8 mouse cellular contexts compared by ENCODE assay signal in the genomic region with DNA sequence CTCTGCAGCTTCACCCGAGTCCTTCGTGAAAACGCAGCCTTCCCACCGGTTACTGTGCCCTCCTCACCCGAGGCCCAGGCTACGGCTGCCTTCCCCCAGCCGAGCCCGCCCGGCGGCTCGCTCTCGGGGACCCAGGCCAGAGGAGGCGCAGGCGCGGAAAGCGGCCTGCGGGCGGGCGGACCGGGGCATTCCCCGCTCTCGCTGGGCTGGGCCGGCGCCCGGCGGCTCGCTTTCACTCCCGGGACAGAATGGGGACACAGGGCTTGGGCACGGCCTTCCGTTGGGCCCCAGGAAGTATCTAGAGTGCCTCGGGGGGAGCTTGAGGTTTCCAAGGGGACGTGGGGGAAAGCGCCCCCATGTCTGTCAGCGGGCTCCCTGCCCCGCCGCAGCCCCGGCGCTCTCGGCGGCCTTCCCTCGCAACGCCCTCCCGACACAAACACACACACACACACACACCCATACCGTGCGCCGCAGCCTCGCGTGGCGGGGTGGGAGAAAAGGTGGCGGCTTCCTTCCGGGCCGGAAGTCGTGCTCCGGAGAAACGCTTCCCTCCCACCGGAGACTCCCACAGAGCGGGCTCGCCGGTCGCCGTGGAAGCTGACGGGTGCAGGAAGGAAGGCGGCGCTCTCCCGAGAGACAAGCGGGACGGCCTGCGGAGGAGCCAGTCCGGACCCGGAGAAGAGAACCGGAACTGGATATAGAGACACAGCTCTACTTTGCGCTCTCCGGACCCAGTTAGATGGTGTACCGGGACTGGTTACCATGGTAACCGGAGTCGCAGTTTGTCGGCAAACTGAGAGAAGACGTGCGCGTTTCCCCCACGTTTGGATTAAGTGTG. TPM values are rescaled to one million over a fixed set of nuclear protein-coding genes. Genes with fewer than 3 reads are reported as not detected.
DNase-seq lines count a peak whose midpoint lies in the region; ATAC-seq lines count a peak whose summit lies in the region.

Pih1d2 (plus strand) TSS at position 556 of the 838 bp plus-strand sequence.
Nkapd1 (minus strand) TSS at position 699 of the 838 bp plus-strand sequence.

- peak within 1 kb of the TSS; percentile 97 for H3K27ac ChIP-seq in forebrain, embryonic 10.5 days
- H3K27ac ChIP-seq in heart, embryonic 15.5 days, result peak within 1 kb of the TSS; percentile 96
- peak within 1 kb of the TSS; percentile 94 for H3K27ac ChIP-seq in liver, embryonic 15.5 days (replicated peaks)
- H3K27ac ChIP-seq in neural tube, embryonic 12.5 days, result peak within 1 kb of the TSS; percentile 85

- no peaks in the 10 kb centered on the region for H3K27me3 ChIP-seq in forebrain, embryonic 10.5 days (ENCODE audit: poor library complexity, severe bottlenecking)
- H3K27me3 ChIP-seq in heart, embryonic 15.5 days, result no peaks in the 10 kb centered on the region
- no peaks in the 10 kb centered on the region for H3K27me3 ChIP-seq in liver, embryonic 15.5 days
- H3K27me3 ChIP-seq in neural tube, embryonic 12.5 days (replicated peaks), result no peaks in the 10 kb centered on the region

- peak within 1 kb of the TSS; percentile 99 for H3K4me3 ChIP-seq in forebrain, embryonic 10.5 days
- H3K4me3 ChIP-seq in heart, embryonic 15.5 days, result peak within 1 kb of the TSS; percentile 100
- H3K4me3 ChIP-seq in liver, embryonic 15.5 days (replicated peaks), result peak within 1 kb of the TSS; percentile 87
- H3K4me3 ChIP-seq in neural tube, embryonic 12.5 days, result peak within 1 kb of the TSS; percentile 99

- peak within 1 kb of the TSS; percentile 72 for H3K4me2 ChIP-seq in heart, embryonic 15.5 days
- peak within 1 kb of the TSS; percentile 76 for H3K4me2 ChIP-seq in liver, embryonic 15.5 days
- H3K4me2 ChIP-seq in neural tube, embryonic 12.5 days (replicated peaks), result peak within 1 kb of the TSS; percentile 86

- H3K9me3 ChIP-seq in forebrain, embryonic 10.5 days, result no peaks in the 10 kb centered on the region
- H3K9me3 ChIP-seq in heart, embryonic 15.5 days (replicated peaks), result no peaks in the 10 kb centered on the region
- H3K9me3 ChIP-seq in liver, embryonic 15.5 days (replicated peaks), result no peaks in the 10 kb centered on the region
- H3K9me3 ChIP-seq in neural tube, embryonic 12.5 days, result no peaks in the 10 kb centered on the region

- H3K4me1 ChIP-seq in forebrain, embryonic 10.5 days, result peaks cover 22% of the 10 kb centered on the region
- H3K4me1 ChIP-seq in heart, embryonic 15.5 days (replicated peaks), result peaks cover 18% of the 10 kb centered on the region
- H3K4me1 ChIP-seq in liver, embryonic 15.5 days (replicated peaks), result peaks cover 21% of the 10 kb centered on the region
- peaks cover 13% of the 10 kb centered on the region for H3K4me1 ChIP-seq in neural tube, embryonic 12.5 days

- peak; percentile 86 for ATAC-seq in CD4-positive, CD25-positive, alpha-beta regulatory T cell, adult 4 months
- ATAC-seq in heart, embryonic 15.5 days (replicated peaks; ENCODE audit: insufficient number of reproducible peaks, insufficient read depth, low FRiP score, low read depth), result peak; percentile 93
- ATAC-seq in liver, embryonic 15.5 days (ENCODE audit: insufficient read depth), result peak; percentile 91
- ATAC-seq in neural tube, embryonic 12.5 days (ENCODE audit: low FRiP score, low read depth), result peak; percentile 95

- peak; percentile 87 for DNase-seq in c-Kit-negative CD71-positive TER-119-positive erythroid progenitor cells, embryonic 14.5 days (ENCODE audit: low read depth, low spot score)
- peak; percentile 87 for DNase-seq in forebrain, embryonic 10.5 days (ENCODE audit: extremely low spot score, low spot score)
- peak; percentile 90 to 93 for DNase-seq in kidney, postnatal 25 days
- DNase-seq in telencephalon, adult 2 months (ENCODE audit: low read depth, low spot score), result peak; percentile 91

- H3K36me3 ChIP-seq in forebrain, embryonic 10.5 days (replicated peaks), result peaks cover 35% of the 10 kb centered on the region
- H3K36me3 ChIP-seq in heart, embryonic 15.5 days, result peaks cover 33% of the 10 kb centered on the region
- peaks cover 30% of the 10 kb centered on the region for H3K36me3 ChIP-seq in liver, embryonic 15.5 days (replicated peaks)
- H3K36me3 ChIP-seq in neural tube, embryonic 12.5 days, result peaks cover 30% of the 10 kb centered on the region

- WGBS in forebrain, embryonic 10.5 days, result under 1% methylated on average over 80 of the region's 81 CpGs
- under 1% methylated on average over 59 of the region's 81 CpGs for WGBS in heart, embryonic 15.5 days
- under 1% methylated on average over 81 of the region's 81 CpGs for WGBS in liver, embryonic 15.5 days (ENCODE audit: insufficient replicate concordance)
- WGBS in neural tube, embryonic 12.5 days, result under 1% methylated on average over 81 of the region's 81 CpGs

- H3K9ac ChIP-seq in heart, embryonic 15.5 days, result peak within 1 kb of the TSS; percentile 97
- peak within 1 kb of the TSS; percentile 93 for H3K9ac ChIP-seq in liver, embryonic 15.5 days
- H3K9ac ChIP-seq in neural tube, embryonic 12.5 days, result peak within 1 kb of the TSS; percentile 95

RNA-seq across cellular contexts. Expression of gene Pih1d2, which starts in this region (rescaled TPM):
- polyA plus RNA-seq in CD4-positive, CD25-positive, alpha-beta regulatory T cell, adult 4 months (2017; shearing (Covaris generic)), result under 1 TPM; 0.38 to 0.56 TPM
- polyA plus RNA-seq in forebrain, embryonic 10.5 days (2016; fragmentation: Nextera tagmentation; extraction: Ambion mirVana), result 6.5 and 7.9 TPM in 2 replicates
- polyA plus RNA-seq in heart, embryonic 15.5 days (2015; fragmentation: Nextera tagmentation; extraction: Ambion mirVana), result 2.1 and 2.6 TPM in 2 replicates
- 0.75 and 1.0 TPM in 2 replicates for polyA plus RNA-seq in liver, embryonic 15.5 days (2015; fragmentation: Nextera tagmentation; extraction: Ambion mirVana)
- polyA plus RNA-seq in neural tube, embryonic 12.5 days (2016; fragmentation: Nextera tagmentation; extraction: Ambion mirVana), result 5.8 and 8.5 TPM in 2 replicates

RNA-seq across cellular contexts. Expression of gene Nkapd1, which starts in this region (rescaled TPM):
- 10 to 100 TPM; 15.1 to 17.0 TPM for polyA plus RNA-seq in CD4-positive, CD25-positive, alpha-beta regulatory T cell, adult 4 months (2017; shearing (Covaris generic))
- polyA plus RNA-seq in forebrain, embryonic 10.5 days (2016; fragmentation: Nextera tagmentation; extraction: Ambion mirVana), result 20.5 and 22.1 TPM in 2 replicates
- polyA plus RNA-seq in heart, embryonic 15.5 days (2015; fragmentation: Nextera tagmentation; extraction: Ambion mirVana), result 14.5 and 16.4 TPM in 2 replicates
- polyA plus RNA-seq in liver, embryonic 15.5 days (2015; fragmentation: Nextera tagmentation; extraction: Ambion mirVana), result 5.6 and 7.0 TPM in 2 replicates
- polyA plus RNA-seq in neural tube, embryonic 12.5 days (2016; fragmentation: Nextera tagmentation; extraction: Ambion mirVana), result 30.2 and 30.4 TPM in 2 replicates

Comparison
In these comparisons a context has a peak if more than half of its experiments do, and no peak if none do; other contexts are left out.
1. Peak in every context shown above with its lines: DNase-seq, ATAC-seq, H3K4me3 ChIP-seq and H3K27ac ChIP-seq.